Mouse (Mus musculus) CH12.LX (cell line): ENCODE measurements around the gene Sgsm3. TPM values are rescaled to one million over a fixed set of nuclear protein-coding genes. Genes with fewer than 3 reads are reported as not detected.

Experiments
- DNase-seq: peaks from one replicate; pipeline ENCODE4 v3.0.0-alpha.2; 2013; ENCODE audit errors: extremely low read depth
- H3K27ac ChIP-seq: 2 replicates; pipeline ENCODE4 v1.5.1; 2012; ENCODE audit warnings: low read depth, mild to moderate bottlenecking, control low read depth, moderate library complexity; ENCODE audit not compliant: insufficient read depth
- H3K27me3 ChIP-seq: replicated peaks from 2 replicates; pipeline ENCODE3; 2012; ENCODE audit warnings: inconsistent platforms
- H3K36me3 ChIP-seq, 2 experiments: replicated peaks in 1 of 2; 2 replicates each; pipeline versions ENCODE3 to v1.6.1; 2012; ENCODE audit warnings: inconsistent platforms in 1 of 2, low read length in 1 of 2, mild to moderate bottlenecking in 1 of 2, mixed read lengths in 1 of 2, moderate library complexity in 1 of 2; ENCODE audit not compliant: control insufficient read depth in 1 of 2, insufficient read depth in 1 of 2
- H3K4me1 ChIP-seq, 2 experiments: 2 replicates each; pipeline ENCODE4 v1.6.1; 2012; ENCODE audit warnings: inconsistent platforms in 1 of 2, moderate library complexity in 1 of 2; ENCODE audit not compliant: insufficient read depth in 2 of 2, control insufficient read depth in 1 of 2
- H3K4me2 ChIP-seq: 2 replicates; pipeline ENCODE4 v1.6.1; 2012; ENCODE audit warnings: low read depth, mild to moderate bottlenecking, control low read depth; ENCODE audit not compliant: poor library complexity, insufficient read depth, severe bottlenecking
- H3K4me3 ChIP-seq, 3 experiments: fragments of 150-350 bp in 1 of 3; sonication (generic) in 1 of 3; replicated peaks in 1 of 3; 2 replicates each; pipeline versions ENCODE3 to v1.5.1; 2011 to 2012; ENCODE audit warnings: low read depth in 2 of 3, low read length in 2 of 3, mild to moderate bottlenecking in 2 of 3, moderate library complexity in 2 of 3, control low read depth in 1 of 3, improper control_type of control experiment in 1 of 3, inconsistent platforms in 1 of 3, mixed read lengths in 1 of 3; ENCODE audit not compliant: poor library complexity in 1 of 3
- H3K79me2 ChIP-seq: replicated peaks from 2 replicates; pipeline ENCODE4 v1.6.1; 2012; ENCODE audit warnings: mild to moderate bottlenecking, moderate library complexity; ENCODE audit not compliant: control insufficient read depth, poor library complexity, insufficient read depth, severe bottlenecking; ENCODE audit errors: extremely low read depth
- H3K9ac ChIP-seq: 2 replicates; pipeline ENCODE4 v1.6.1; 2012; ENCODE audit warnings: low read depth, mild to moderate bottlenecking, control low read depth, moderate library complexity; ENCODE audit not compliant: insufficient read depth
- H3K9me3 ChIP-seq: replicated peaks from 2 replicates; pipeline ENCODE3; 2012; ENCODE audit warnings: low read length, inconsistent platforms, mixed read lengths
- BHLHE40 ChIP-seq: IDR thresholded peaks from 2 replicates; pipeline ENCODE4 v1.6.1; 2011; ENCODE audit warnings: mild to moderate bottlenecking, low read depth, low read length, improper control_type of control experiment
- CHD1 ChIP-seq: IDR thresholded peaks from 2 replicates; pipeline ENCODE4 v1.6.1; 2012; ENCODE audit warnings: low read depth, low read length, improper control_type of control experiment, inconsistent platforms
- CTCF ChIP-seq, 2 experiments: IDR thresholded peaks in 1 of 2; conservative IDR thresholded peaks in 1 of 2; 2 replicates each; pipeline ENCODE4 v1.5.1; 2011 to 2012; ENCODE audit warnings: low read depth in 2 of 2, low read length in 2 of 2, improper control_type of control experiment in 1 of 2, inconsistent platforms in 1 of 2, mild to moderate bottlenecking in 1 of 2, moderate library complexity in 1 of 2
- E2F4 ChIP-seq: IDR thresholded peaks from 2 replicates; pipeline ENCODE4 v1.6.1; 2011; ENCODE audit warnings: low read depth, low read length, improper control_type of control experiment; ENCODE audit not compliant: insufficient replicate concordance
- EP300 ChIP-seq: IDR thresholded peaks from 2 replicates; pipeline ENCODE4 v1.6.1; 2011; ENCODE audit warnings: low read length, improper control_type of control experiment
- ETS1 ChIP-seq: conservative IDR thresholded peaks from 2 replicates; pipeline ENCODE4 v1.6.1; 2012; ENCODE audit warnings: low read depth, mild to moderate bottlenecking, inconsistent platforms, low read length, improper control_type of control experiment, moderate library complexity
- GABPA ChIP-seq: IDR thresholded peaks from 2 replicates; pipeline ENCODE4 v1.6.1; 2012; ENCODE audit warnings: low read depth, low read length, improper control_type of control experiment, inconsistent platforms; ENCODE audit not compliant: insufficient replicate concordance
- HCFC1 ChIP-seq: IDR thresholded peaks from 2 replicates; pipeline ENCODE4 v1.6.1; 2012; ENCODE audit warnings: low read depth, mild to moderate bottlenecking, inconsistent platforms, low read length, improper control_type of control experiment
- IRF4 ChIP-seq: IDR thresholded peaks from 2 replicates; pipeline ENCODE4 v1.6.1; 2014; ENCODE audit warnings: low read depth, mild to moderate bottlenecking, inconsistent platforms, low read length, improper control_type of control experiment
- JUND ChIP-seq: conservative IDR thresholded peaks from 2 replicates; pipeline ENCODE4 v1.6.1; 2011; ENCODE audit warnings: low read depth, low read length, improper control_type of control experiment
- KAT2A ChIP-seq: IDR thresholded peaks from 2 replicates; pipeline ENCODE4 v1.6.1; 2012; ENCODE audit warnings: low read length, improper control_type of control experiment, inconsistent platforms; ENCODE audit not compliant: insufficient replicate concordance
- MAFK ChIP-seq: IDR thresholded peaks from 2 replicates; pipeline ENCODE4 v1.6.1; 2011; ENCODE audit warnings: low read length, improper control_type of control experiment; ENCODE audit not compliant: insufficient replicate concordance
- MAX ChIP-seq: IDR thresholded peaks from 2 replicates; pipeline ENCODE4 v1.6.1; 2011; ENCODE audit warnings: low read length, improper control_type of control experiment
- MEF2A ChIP-seq: IDR thresholded peaks from 2 replicates; pipeline ENCODE4 v1.6.1; 2014; ENCODE audit warnings: low read depth, mild to moderate bottlenecking, inconsistent platforms, low read length, improper control_type of control experiment, borderline replicate concordance
- MXI1 ChIP-seq: IDR thresholded peaks from 2 replicates; pipeline ENCODE4 v1.6.1; 2011; ENCODE audit warnings: mild to moderate bottlenecking, low read depth, low read length, improper control_type of control experiment
- MYC ChIP-seq: IDR thresholded peaks from 2 replicates; pipeline ENCODE4 v1.6.1; 2011; ENCODE audit warnings: low read depth, mild to moderate bottlenecking, improper control_type of control experiment, low read length
- NELFE ChIP-seq: IDR thresholded peaks from 2 replicates; pipeline ENCODE4 v1.6.1; 2011; ENCODE audit warnings: low read depth, low read length, improper control_type of control experiment
- NRF1 ChIP-seq: IDR thresholded peaks from 2 replicates; pipeline ENCODE4 v1.6.1; 2014; ENCODE audit warnings: low read depth, mild to moderate bottlenecking, inconsistent platforms, low read length, improper control_type of control experiment, moderate library complexity
- POLR2AphosphoS2 ChIP-seq: IDR thresholded peaks from 2 replicates; pipeline ENCODE4 v1.6.1; 2011; ENCODE audit warnings: low read depth, low read length, improper control_type of control experiment
- RAD21 ChIP-seq: IDR thresholded peaks from 2 replicates; pipeline ENCODE4 v1.6.1; 2011; ENCODE audit warnings: low read depth, mild to moderate bottlenecking, low read length, improper control_type of control experiment, moderate library complexity
- RCOR1 ChIP-seq: conservative IDR thresholded peaks from 2 replicates; pipeline ENCODE4 v1.6.1; 2012; ENCODE audit warnings: low read depth, mild to moderate bottlenecking, inconsistent platforms, low read length, improper control_type of control experiment
- SMC3 ChIP-seq: IDR thresholded peaks from 2 replicates; pipeline ENCODE4 v1.6.1; 2011; ENCODE audit warnings: low read depth, low read length, improper control_type of control experiment
- TBP ChIP-seq: conservative IDR thresholded peaks from 2 replicates; pipeline ENCODE4 v1.6.1; 2011; ENCODE audit warnings: low read depth, low read length, improper control_type of control experiment
- UBTF ChIP-seq: IDR thresholded peaks from 2 replicates; pipeline ENCODE4 v1.6.1; 2012; ENCODE audit warnings: low read depth, mild to moderate bottlenecking, inconsistent platforms, low read length, improper control_type of control experiment, moderate library complexity
- USF1 ChIP-seq: IDR thresholded peaks from 2 replicates; pipeline ENCODE4 v1.6.1; 2014; ENCODE audit warnings: low read depth, mild to moderate bottlenecking, inconsistent platforms, low read length, improper control_type of control experiment
- ZC3H11A ChIP-seq: IDR thresholded peaks from 2 replicates; pipeline ENCODE4 v1.6.1; 2012; ENCODE audit warnings: low read depth, mild to moderate bottlenecking, inconsistent platforms, low read length, improper control_type of control experiment
- ZMIZ1 ChIP-seq: IDR thresholded peaks from 2 replicates; pipeline ENCODE4 v1.6.1; 2012; ENCODE audit warnings: low read depth, mild to moderate bottlenecking, inconsistent platforms, low read length, improper control_type of control experiment
- ZNF384 ChIP-seq: IDR thresholded peaks from 2 replicates; pipeline ENCODE4 v1.6.1; 2012; ENCODE audit warnings: low read depth, low read length, improper control_type of control experiment, inconsistent platforms
- dilution Hi-C: fragments of 300-500 bp; cut with MboI; formaldehyde crosslinking; loops from 2 replicates; pipeline ENCODE4 v1.14.3; 2020; ENCODE audit warnings: low sequenced_read_pairs; ENCODE audit not compliant: extremely low pct_unique_long_range_greater_than_20kb, extremely low pct_ligation_motif_present
- in situ Hi-C: fragments of 300-500 bp; cut with MboI; formaldehyde crosslinking; loops from 3 replicates; pipeline ENCODE4 v1.14.3; 2019; ENCODE audit warnings: low sequenced_read_pairs, low pct_ligation_motif_present, low pct_unique_long_range_greater_than_20kb, mixed read lengths
- polyA plus RNA-seq: library from polyadenylated mRNA; unstranded; fragments of >175 nt; gene quantifications from 2 replicates; pipeline ENCODE4 v1.2.1, GENCODE M21; 2012; ENCODE audit warnings: low read depth; ENCODE audit not compliant: insufficient read length
- total RNA-seq, 2 experiments: library from RNA; depleted of rRNA; stranded (reverse); fragments of 300-350 nt in 1 of 2; fragments of >200 nt in 1 of 2; gene quantifications; 2 replicates each; pipeline ENCODE4 v1.2.3; 2012 to 2014

Gene Sgsm3
- total and polyA plus RNA-seq, 3 experiments = 14.4 to 25.5 (median 15.0) TPM

- H3K27ac ChIP-seq = no peak overlapping the region
- no peaks in the 10 kb centered on the region for H3K9me3 ChIP-seq
- no peaks in the 10 kb centered on the region for H3K4me1 ChIP-seq
- peaks cover 64 to 92% of the 10 kb centered on the region in 2 experiments for H3K36me3 ChIP-seq
- no peak overlapping the region for H3K4me3 ChIP-seq
- H3K79me2 ChIP-seq = no peaks in the 10 kb centered on the region
- TF ChIP-seq ZC3H11A (no peak), POLR2AphosphoS2 (no peak), EP300 (no peak), BHLHE40 (no peak), SMC3 (no peak), MEF2A (no peak), JUND (no peak), HCFC1 (no peak), MXI1 (no peak), MAFK (no peak), MYC (no peak), CHD1 (no peak), KAT2A (no peak), ZNF384 (no peak), RAD21 (no peak), MAX (no peak), USF1 (no peak), IRF4 (no peak), E2F4 (no peak)
- TF ChIP-seq, all 38 proteins: peak for 0
- Histone ChIP-seq H3K4me2 (no peak overlapping the region), H3K9ac (no peak overlapping the region), H3K27me3 (no peaks in the 10 kb centered on the region)
- no peak for DNase-seq
- in situ Hi-C loops = no loop called here
- dilution Hi-C loops = no loop called here
These were observed 29.8 kb downstream of the Sgsm3 start for GRCm38 (mm10) chr15:81007339-81007738.

- in situ Hi-C loops = no loop called here
- Histone ChIP-seq H3K4me1 (no peaks in the 10 kb centered on the region), H3K9ac (no peak overlapping the region), H3K27me3 (no peaks in the 10 kb centered on the region), H3K9me3 (no peaks in the 10 kb centered on the region), H3K4me3 (no peak overlapping the region), H3K4me2 (no peak overlapping the region), H3K36me3 (peaks cover 62 to 91% of the 10 kb centered on the region in 2 experiments), H3K27ac (no peak overlapping the region), H3K79me2 (no peaks in the 10 kb centered on the region)
- TF ChIP-seq NELFE = no peak
- no peak for TF ChIP-seq ZNF384
- no peak for TF ChIP-seq RAD21
- TF ChIP-seq MAFK = no peak
- no peak for TF ChIP-seq RCOR1
- no peak for TF ChIP-seq CTCF (conservative IDR thresholded peaks at IDR 0.05 in 1 of 2, IDR thresholded peaks at IDR 0.05 in 1 of 2; ENCODE audit: low read depth in 2 of 2, low read length in 2 of 2)
- no peak for TF ChIP-seq UBTF
- no peak for TF ChIP-seq CHD1
- no peak for TF ChIP-seq POLR2AphosphoS2
- TF ChIP-seq ZC3H11A = no peak
- no peak for TF ChIP-seq NRF1
- no peak for TF ChIP-seq TBP
- TF ChIP-seq MAX = no peak
- no peak for TF ChIP-seq ETS1
- TF ChIP-seq SMC3 = no peak
- TF ChIP-seq KAT2A = no peak
- TF ChIP-seq ZMIZ1 = no peak
- TF ChIP-seq HCFC1 = no peak
- no peak for TF ChIP-seq GABPA
- DNase-seq = no peak
- dilution Hi-C loops = no loop called here
These were observed 30.3 kb downstream of the Sgsm3 start for GRCm38 (mm10) chr15:81007905-81008304.
